1 mouse cellular context compared by ENCODE assay signal in the genomic region with DNA sequence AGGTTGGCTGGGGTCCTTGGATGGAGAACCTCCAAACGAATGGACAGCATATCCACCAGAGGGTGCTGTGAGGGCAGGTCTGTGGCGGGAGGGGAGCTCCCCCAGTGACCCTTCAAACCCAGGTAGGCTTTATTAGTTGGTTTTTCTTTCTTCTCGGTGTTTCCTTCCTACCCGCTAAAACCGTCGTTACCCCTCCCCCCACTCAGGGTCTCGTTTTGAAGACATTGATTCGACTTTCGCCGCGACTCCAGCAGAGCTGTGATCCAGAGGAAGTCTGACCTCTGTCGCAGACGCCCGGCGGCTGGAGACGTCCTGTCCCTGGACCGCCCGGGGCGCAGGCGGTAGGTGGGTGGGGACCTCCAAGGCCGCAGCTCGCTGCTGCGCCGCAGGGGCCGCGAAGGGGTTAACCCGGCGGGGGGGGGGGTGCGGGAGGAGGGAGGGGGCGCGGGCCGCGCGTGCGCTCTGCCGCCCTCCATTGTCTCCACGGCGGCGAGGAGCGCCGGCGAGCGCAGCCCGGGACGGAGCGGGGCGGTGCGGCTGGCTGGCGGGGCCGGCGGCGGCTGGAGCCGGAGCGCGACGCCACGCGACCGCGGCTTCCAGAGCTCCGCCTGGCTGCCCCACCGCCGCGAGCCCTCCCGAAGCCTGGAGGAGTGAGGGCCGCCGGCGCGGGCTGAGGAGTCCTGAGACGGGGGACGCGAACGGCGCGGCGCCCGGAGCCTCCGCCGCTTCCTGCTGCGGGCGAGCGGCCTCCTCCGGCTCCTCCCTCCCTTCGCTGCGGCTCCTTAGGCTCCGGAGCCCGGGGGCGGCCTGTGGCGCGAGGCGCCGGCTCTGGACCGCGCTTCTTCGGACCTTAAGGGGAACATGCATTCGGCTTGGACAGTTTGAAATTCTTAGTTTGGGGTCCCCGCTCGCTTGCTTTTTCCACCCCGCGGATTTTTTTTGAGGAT.
TF ChIP-seq lines count a peak whose summit lies in the region.

A gene (plus strand): TSS at position 67 of the 947 bp plus-strand sequence.

TF ChIP-seq in CH12.LX, 34 proteins besides CTCF, POLR2A, EP300 and RAD21 (continued from another document):
- TF ChIP-seq RCOR1 (conservative IDR thresholded peaks at IDR 0.05; ENCODE audit: low read depth, low read length) (no peak), UBTF (IDR thresholded peaks at IDR 0.05; ENCODE audit: low read depth, low read length) (peak; percentile 98), CHD2 (IDR thresholded peaks at IDR 0.05; ENCODE audit: low read length) (no peak), USF1 (IDR thresholded peaks at IDR 0.05; ENCODE audit: low read depth, low read length) (no peak), POLR2AphosphoS2 (IDR thresholded peaks at IDR 0.05; ENCODE audit: low read depth, low read length) (no peak), JUND (conservative IDR thresholded peaks at IDR 0.05; ENCODE audit: low read depth, low read length) (no peak), IRF4 (IDR thresholded peaks at IDR 0.05; ENCODE audit: low read depth, low read length) (no peak), ZKSCAN1 (IDR thresholded peaks at IDR 0.05; ENCODE audit: borderline replicate concordance, low read depth, low read length) (no peak), MXI1 (IDR thresholded peaks at IDR 0.05; ENCODE audit: low read depth, low read length) (peak; percentile 61), MAZ (IDR thresholded peaks at IDR 0.05; ENCODE audit: low read depth, low read length) (peak; percentile 94), ZNF384 (IDR thresholded peaks at IDR 0.05; ENCODE audit: low read depth, low read length) (no peak), E2F4 (IDR thresholded peaks at IDR 0.05; ENCODE audit: insufficient replicate concordance, low read depth, low read length) (0 out of 2 replicates have a peak, but pooled peaks have one; percentile 50), NELFE (IDR thresholded peaks at IDR 0.05; ENCODE audit: low read depth, low read length) (peak; percentile 47; the same call in 1 of the 2 replicates), MYC (IDR thresholded peaks at IDR 0.05; ENCODE audit: low read depth, low read length) (no peak), KAT2A (IDR thresholded peaks at IDR 0.05; ENCODE audit: insufficient replicate concordance, low read length) (no peak), HCFC1 (IDR thresholded peaks at IDR 0.05; ENCODE audit: low read depth, low read length) (no peak), NRF1 (IDR thresholded peaks at IDR 0.05; ENCODE audit: low read depth, low read length) (peak; percentile 76), MAFK (IDR thresholded peaks at IDR 0.05; ENCODE audit: insufficient replicate concordance, low read length) (no peak), JUN (IDR thresholded peaks at IDR 0.05; ENCODE audit: insufficient read depth, low read depth, low read length) (no peak), CHD1 (IDR thresholded peaks at IDR 0.05; ENCODE audit: low read depth, low read length) (no peak), TCF12 (IDR thresholded peaks at IDR 0.05; ENCODE audit: low read depth, low read length) (peak; percentile 27; the same call in 1 of the 2 replicates), MEF2A (IDR thresholded peaks at IDR 0.05; ENCODE audit: borderline replicate concordance, low read depth, low read length) (0 out of 2 replicates have a peak, but pooled peaks have one; percentile 16), ELF1 (IDR thresholded peaks at IDR 0.05; ENCODE audit: low read depth, low read length) (peak; percentile 30; the same call in 1 of the 2 replicates), ZMIZ1 (IDR thresholded peaks at IDR 0.05; ENCODE audit: low read depth, low read length) (no peak), SIN3A (IDR thresholded peaks at IDR 0.05; ENCODE audit: low read length) (peak; percentile 22), USF2 (conservative IDR thresholded peaks at IDR 0.05; ENCODE audit: low read depth, low read length) (no peak), PAX5 (IDR thresholded peaks at IDR 0.05; ENCODE audit: low read length) (no peak), GABPA (IDR thresholded peaks at IDR 0.05; ENCODE audit: insufficient replicate concordance, low read depth, low read length) (no peak), SMC3 (IDR thresholded peaks at IDR 0.05; ENCODE audit: low read depth, low read length) (peak; percentile 61)
